Comparison of ENCODE assay signal across 10 mouse cellular contexts in the genomic region with DNA sequence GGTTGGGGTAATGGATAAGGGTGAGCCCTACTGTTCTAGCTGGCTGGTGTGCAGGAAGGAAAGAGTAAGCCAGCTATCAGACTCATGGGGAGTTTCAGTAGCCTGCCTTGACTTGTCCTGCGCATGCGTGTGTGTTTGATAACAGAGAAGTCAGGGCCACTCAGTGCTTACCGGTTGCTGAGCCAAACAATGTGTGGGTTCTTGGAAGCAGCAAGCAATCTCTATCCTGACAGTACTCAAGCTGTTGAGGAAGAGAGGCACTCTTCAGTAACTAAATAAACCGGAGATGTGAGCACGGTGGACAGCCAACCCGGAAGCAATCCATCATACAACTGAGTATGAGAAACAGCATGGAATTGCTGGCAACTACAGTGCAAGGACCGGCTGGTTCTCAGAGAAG.
A peak's percentile ranks its signal among the peaks of the same experiment; 100 is the strongest.
DNase-seq lines count a peak whose midpoint lies in the region; ATAC-seq lines count a peak whose summit lies in the region.
"Had no signal": no experiment of that assay in that cellular context is flagged by ENCODE, and none has a peak within 500 bp of the region (broad histone marks: within the 10 kb centered on the region; RNA-seq: fewer than 3 reads in every experiment).

No protein-coding gene starts in this region.

- H3K4me3 ChIP-seq in kidney, embryonic 16.5 days (ENCODE audit: low read length): no peak overlapping the region
- H3K4me3 ChIP-seq in midbrain, embryonic 11.5 days (ENCODE audit: low read depth, low read length): no peak overlapping the region
- H3K4me3 ChIP-seq: embryonic facial prominence, embryonic 15.5 days; neural tube, embryonic 13.5 days had no signal

- no peaks in the 10 kb centered on the region for H3K36me3 ChIP-seq in kidney, embryonic 16.5 days (ENCODE audit: insufficient read depth, low read length)
- H3K36me3 ChIP-seq in midbrain, embryonic 11.5 days (ENCODE audit: control insufficient read depth, insufficient read depth, low read length): no peaks in the 10 kb centered on the region
- H3K36me3 ChIP-seq: embryonic facial prominence, embryonic 15.5 days; neural tube, embryonic 13.5 days had no signal

- ATAC-seq in kidney, embryonic 16.5 days (ENCODE audit: low FRiP score, low TSS enrichment): peak; percentile 39; the same call in 1 of the 2 replicates
- ATAC-seq in midbrain, embryonic 11.5 days (ENCODE audit: low FRiP score): no peak
- ATAC-seq in granulocyte monocyte progenitor cell, adult 5-6 weeks (replicated peaks; ENCODE audit: poor library complexity, severe bottlenecking): no peak

- no peak overlapping the region for H3K9ac ChIP-seq in kidney, embryonic 16.5 days (replicated peaks; ENCODE audit: low read length)
- no peak overlapping the region for H3K9ac ChIP-seq in midbrain, embryonic 11.5 days (ENCODE audit: low read length)
- H3K9ac ChIP-seq: embryonic facial prominence, embryonic 15.5 days; neural tube, embryonic 13.5 days had no signal

- H3K27me3 ChIP-seq in kidney, embryonic 16.5 days (ENCODE audit: insufficient read depth, low read length): no peaks in the 10 kb centered on the region; the same call in 1 of the 2 replicates
- no peaks in the 10 kb centered on the region for H3K27me3 ChIP-seq in midbrain, embryonic 11.5 days (ENCODE audit: control insufficient read depth, insufficient read depth, low read length)
- H3K27me3 ChIP-seq: embryonic facial prominence, embryonic 15.5 days; neural tube, embryonic 13.5 days had no signal

- no peak overlapping the region for H3K27ac ChIP-seq in kidney, embryonic 16.5 days (ENCODE audit: low read length)
- H3K27ac ChIP-seq in midbrain, embryonic 11.5 days (ENCODE audit: low read depth, low read length): no peak overlapping the region
- H3K27ac ChIP-seq: embryonic facial prominence, embryonic 15.5 days had no signal

- H3K4me2 ChIP-seq in kidney, embryonic 16.5 days (replicated peaks; ENCODE audit: low read depth, low read length): no peak overlapping the region
- H3K4me2 ChIP-seq in midbrain, embryonic 11.5 days: no peak overlapping the region
- H3K4me2 ChIP-seq: embryonic facial prominence, embryonic 15.5 days; neural tube, embryonic 13.5 days had no signal

- peaks cover 2% of the 10 kb centered on the region; the same call in 1 of the 2 replicates for H3K9me3 ChIP-seq in kidney, embryonic 16.5 days (ENCODE audit: low read length)
- H3K9me3 ChIP-seq in midbrain, embryonic 11.5 days (ENCODE audit: control insufficient read depth, low read length): no peaks in the 10 kb centered on the region; the same call in 1 of the 2 replicates
- H3K9me3 ChIP-seq: embryonic facial prominence, embryonic 15.5 days; neural tube, embryonic 13.5 days had no signal

- WGBS in kidney, embryonic 16.5 days: 38% methylated on average over 7 of the region's 7 CpGs
- WGBS in midbrain, embryonic 11.5 days: 91% methylated on average over 7 of the region's 7 CpGs

- DNase-seq in adrenal gland, adult (ENCODE audit: inconsistent age in 2 of 2, low spot score in 1 of 2): peak; percentile 73 to 92
- peak; percentile 73 to 79 for DNase-seq in adrenal gland, postnatal 36 days
- peak; percentile 58 for DNase-seq in lung, postnatal 36 days
- no peak for DNase-seq in adipocyte (ENCODE audit: low spot score)
- no peak for DNase-seq in midbrain, embryonic 11.5 days (ENCODE audit: low spot score, missing footprints)
- DNase-seq in right cerebral cortex, postnatal 4 days: no peak

- peaks cover 15% of the 10 kb centered on the region; the same call in 1 of the 2 replicates for H3K4me1 ChIP-seq in kidney, embryonic 16.5 days (ENCODE audit: insufficient read depth, low read length)
- no peaks in the 10 kb centered on the region for H3K4me1 ChIP-seq in midbrain, embryonic 11.5 days (ENCODE audit: control insufficient read depth, insufficient read depth, low read length)
- H3K4me1 ChIP-seq: embryonic facial prominence, embryonic 15.5 days had no signal

Comparison
In these comparisons a context has a peak if more than half of its experiments do, and no peak if none do; other contexts are left out.
1. DNase-seq: peak in adrenal gland, adult (2 of 2), adrenal gland, postnatal 36 days (2 of 2) and lung, postnatal 36 days (single experiment); none in adipocyte (single experiment), midbrain, embryonic 11.5 days (single experiment) and right cerebral cortex, postnatal 4 days (single experiment).